Mouse (Mus musculus) limb, embryonic 14.5 days (tissue): Measurements from ENCODE around the gene Usp31. TPM values are rescaled to one million over a fixed set of nuclear protein-coding genes. Genes with fewer than 3 reads are reported as not detected.

Source experiments
- ATAC-seq: fragments of 200-750 bp; cut with Nextera tagmentation; 2 replicates; pipeline ENCODE4 v1.8.0; 2017; ENCODE audit warnings: low read depth, moderate number of reproducible peaks, moderate TSS enrichment; ENCODE audit not compliant: low FRiP score
- DNase-seq: peaks from one replicate; pipeline ENCODE4 v3.0.0-alpha.2; 2015; ENCODE audit warnings: low spot score
- H3K27ac ChIP-seq: fragments of 300-500 bp; sonication (generic); replicated peaks from 2 replicates; pipeline ENCODE4 v1.5.1; 2014; ENCODE audit warnings: low read depth, mild to moderate bottlenecking, low read length, moderate library complexity, mixed read lengths
- H3K27me3 ChIP-seq: fragments of 300-500 bp; sonication (generic); 2 replicates; pipeline ENCODE4 v1.6.1; 2014; ENCODE audit warnings: low read length, mixed read lengths; ENCODE audit not compliant: control insufficient read depth, insufficient read depth
- H3K36me3 ChIP-seq: fragments of 300-500 bp; sonication (generic); 2 replicates; pipeline ENCODE4 v1.6.1; 2014; ENCODE audit warnings: mild to moderate bottlenecking, low read length, moderate library complexity, mixed read lengths; ENCODE audit not compliant: control insufficient read depth, insufficient read depth
- H3K4me1 ChIP-seq: fragments of 300-500 bp; sonication (generic); 2 replicates; pipeline ENCODE4 v1.6.1; 2014; ENCODE audit warnings: antibody characterized with exemption, low read length, mixed read lengths; ENCODE audit not compliant: control insufficient read depth, insufficient read depth
- H3K4me2 ChIP-seq: fragments of 300-500 bp; sonication (generic); replicated peaks from 2 replicates; pipeline ENCODE4 v1.6.1; 2014; ENCODE audit warnings: low read depth, mild to moderate bottlenecking, low read length, moderate library complexity; ENCODE audit not compliant: severe bottlenecking
- H3K4me3 ChIP-seq: fragments of 300-500 bp; sonication (generic); replicated peaks from 2 replicates; pipeline ENCODE4 v1.5.1; 2014; ENCODE audit warnings: low read length
- H3K9ac ChIP-seq: fragments of 300-500 bp; sonication (generic); 2 replicates; pipeline ENCODE4 v1.6.1; 2014; ENCODE audit warnings: mild to moderate bottlenecking, low read depth, low read length, moderate library complexity; ENCODE audit not compliant: severe bottlenecking
- H3K9me3 ChIP-seq: fragments of 300-500 bp; sonication (generic); 2 replicates; pipeline ENCODE4 v1.6.1; 2016; ENCODE audit warnings: low read length; ENCODE audit not compliant: control insufficient read depth
- POLR2A ChIP-seq: fragments of 200-500 bp; IDR thresholded peaks from 2 replicates; pipeline ENCODE4 v1.8.0; 2012; ENCODE audit warnings: inconsistent platforms, mild to moderate bottlenecking, moderate library complexity, borderline replicate concordance; ENCODE audit not compliant: insufficient read depth, insufficient read length; ENCODE audit errors: extremely low read depth
- WGBS: fragments of 180-500 bp; shearing (Covaris S2); extraction: QIAGEN DNeasy Blood & Tissue Kit; methylation state at CpG from one replicate; pipeline ENCODE4 v1.1.7; 2014; 5-methylcytosine and 5-hydroxymethylcytosine counted together
- polyA plus RNA-seq, 2 experiments: library from polyadenylated mRNA; depleted of rRNA in 1 of 2; stranded (reverse) in 1 of 2; unstranded in 1 of 2; fragments of >200 nt; fragmentation: Nextera tagmentation in 1 of 2; extraction: Ambion mirVana in 1 of 2; gene quantifications; 2 replicates each; pipeline versions ENCODE4 v1.2.1 to v1.2.3; 2012 to 2014

The Usp31 gene
- polyA plus RNA-seq, 2 experiments = 3.7 to 6.4 TPM

DNA sequence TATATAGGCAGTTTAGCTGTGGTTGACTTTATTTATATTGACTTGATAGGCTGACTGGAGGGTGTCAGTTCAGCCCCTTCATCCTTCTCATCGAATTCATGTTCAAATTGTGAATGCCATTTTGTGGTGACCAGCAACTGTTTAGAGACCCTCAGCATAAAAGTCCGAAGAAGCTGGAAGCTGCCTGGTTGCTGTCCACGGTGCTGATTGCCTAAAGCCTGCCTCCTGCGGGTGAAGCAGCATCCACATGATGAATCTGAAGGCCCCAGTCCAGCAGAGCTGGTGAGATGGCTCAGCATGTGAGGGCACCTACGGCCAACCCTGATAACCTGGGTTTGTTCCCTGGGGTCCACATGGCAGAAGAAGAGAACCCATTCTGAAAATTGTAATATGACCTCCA lies 23.2 kb upstream of the Usp31 start:
- no peak overlapping the region for H3K4me2 ChIP-seq
- 21% methylated on average over 5 of the region's 5 CpGs for WGBS

DNA sequence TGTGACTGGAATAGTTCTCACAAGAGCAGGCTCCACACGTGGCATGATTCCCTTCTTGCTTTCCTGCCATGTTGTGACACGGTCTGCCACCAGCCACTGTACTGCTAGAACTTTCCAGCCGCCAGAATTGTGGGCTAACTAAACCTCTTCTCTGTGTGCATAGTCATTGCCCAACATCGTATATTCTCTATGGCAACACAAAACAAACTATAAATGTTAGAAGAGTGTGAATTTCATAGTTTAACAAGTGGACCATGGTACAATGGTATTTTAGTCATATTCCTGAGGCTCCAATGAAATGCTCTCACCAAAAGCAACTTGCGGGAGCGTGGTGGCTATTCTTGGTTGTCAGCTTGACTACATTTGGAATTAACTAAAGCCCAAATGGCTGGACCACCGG lies 10.0 kb upstream of the Usp31 start:
- Histone ChIP-seq H3K4me3 (no peak overlapping the region), H3K9me3 (no peaks in the 10 kb centered on the region), H3K36me3 (no peaks in the 10 kb centered on the region), H3K9ac (no peak overlapping the region), H3K4me2 (no peak overlapping the region), H3K27me3 (no peaks in the 10 kb centered on the region), H3K4me1 (no peaks in the 10 kb centered on the region), H3K27ac (no peak overlapping the region)
- DNase-seq = no peak
- WGBS = 71% methylated on average over 7 of the region's 7 CpGs
- no peak for TF ChIP-seq POLR2A
- no peak for ATAC-seq

More for the DNA sequence above, 23.2 kb upstream of the Usp31 start:
- Histone ChIP-seq H3K9me3 (no peaks in the 10 kb centered on the region), H3K36me3 (no peaks in the 10 kb centered on the region), H3K4me1 (no peaks in the 10 kb centered on the region), H3K27ac (no peak overlapping the region), H3K27me3 (peaks cover 20% of the 10 kb centered on the region), H3K9ac (no peak overlapping the region), H3K4me3 (no peak overlapping the region)
- ATAC-seq = no peak
- no peak for TF ChIP-seq POLR2A
- peak; percentile 72 for DNase-seq

DNA sequence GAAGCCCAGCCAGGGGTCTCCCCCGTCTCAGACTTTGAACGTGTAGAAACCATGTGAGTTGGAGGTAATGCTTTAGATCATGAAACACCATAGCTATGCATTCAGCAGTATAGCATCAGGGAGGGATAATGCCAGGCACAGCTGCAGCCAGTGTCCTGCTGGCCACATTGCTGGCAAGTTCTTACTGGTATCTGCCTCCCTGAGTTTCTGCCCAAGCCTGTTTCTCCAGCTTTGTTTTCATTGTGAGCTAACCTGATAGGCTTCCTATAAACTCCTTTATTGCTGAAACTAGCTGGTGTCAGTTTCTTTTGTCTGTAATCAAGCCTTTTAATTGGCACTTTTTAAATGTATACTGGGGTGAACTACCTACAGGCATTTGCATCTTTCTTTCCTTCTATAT lies 4.1 kb upstream of the Usp31 start:
- Histone ChIP-seq H3K4me1 (peaks cover 1% of the 10 kb centered on the region; the same call in 1 of the 2 replicates), H3K9ac (no peak overlapping the region), H3K27me3 (no peaks in the 10 kb centered on the region), H3K4me3 (no peak overlapping the region), H3K4me2 (no peak overlapping the region), H3K27ac (no peak overlapping the region), H3K9me3 (no peaks in the 10 kb centered on the region), H3K36me3 (no peaks in the 10 kb centered on the region)
- ATAC-seq = no peak
- DNase-seq = no peak
- no peak for TF ChIP-seq POLR2A
- WGBS = 29% methylated on average over 2 of the region's 2 CpGs

DNA sequence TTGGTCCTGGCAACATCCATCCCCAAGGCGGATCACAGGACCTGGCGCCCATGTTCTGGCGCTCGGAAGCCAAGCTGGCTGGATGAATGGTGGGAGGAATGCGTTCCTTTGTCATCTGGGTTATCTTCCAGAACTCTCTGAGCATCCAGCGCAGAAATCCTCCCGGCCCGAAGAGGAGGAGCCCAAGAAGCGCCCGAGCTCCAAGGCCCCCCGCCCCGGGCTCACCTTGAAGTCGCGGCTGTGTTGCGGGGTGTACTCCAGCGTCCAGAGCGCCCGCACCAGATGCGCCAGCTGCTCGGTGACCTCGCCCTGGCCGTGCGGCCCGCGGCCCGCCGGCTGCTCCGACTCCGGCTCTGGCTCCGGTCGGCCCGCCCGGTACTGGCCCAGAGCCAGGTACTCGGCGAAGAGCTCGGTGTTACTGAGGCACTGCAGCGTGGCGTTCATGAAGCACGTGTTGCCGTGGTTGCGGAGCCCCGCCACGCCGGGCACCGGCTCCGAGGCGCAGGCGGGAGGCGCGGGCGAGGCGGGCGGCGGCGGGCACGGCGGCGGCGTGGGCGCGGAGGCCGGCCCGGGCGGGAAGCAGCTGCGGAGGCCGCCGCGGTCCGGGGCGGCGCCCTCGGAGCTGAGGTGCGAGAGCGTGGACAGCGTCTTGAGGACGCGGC lies 511 bp downstream of the Usp31 start:
- Histone ChIP-seq H3K4me1 (peaks cover 10% of the 10 kb centered on the region), H3K9ac (peak overlapping the region; percentile 75), H3K4me2 (peak overlapping the region; percentile 96), H3K4me3 (peak overlapping the region; percentile 87), H3K27me3 (no peaks in the 10 kb centered on the region), H3K9me3 (no peaks in the 10 kb centered on the region), H3K27ac (no peak overlapping the region), H3K36me3 (0 out of 2 replicates have a peak, but pooled peaks cover 5% of the 10 kb centered on the region)
- WGBS = under 1% methylated on average over 39 of the region's 77 CpGs
- DNase-seq (peak; percentile 21), ATAC-seq (no peak; the same call in 1 of the 2 replicates)
- TF ChIP-seq POLR2A = no peak

DNA sequence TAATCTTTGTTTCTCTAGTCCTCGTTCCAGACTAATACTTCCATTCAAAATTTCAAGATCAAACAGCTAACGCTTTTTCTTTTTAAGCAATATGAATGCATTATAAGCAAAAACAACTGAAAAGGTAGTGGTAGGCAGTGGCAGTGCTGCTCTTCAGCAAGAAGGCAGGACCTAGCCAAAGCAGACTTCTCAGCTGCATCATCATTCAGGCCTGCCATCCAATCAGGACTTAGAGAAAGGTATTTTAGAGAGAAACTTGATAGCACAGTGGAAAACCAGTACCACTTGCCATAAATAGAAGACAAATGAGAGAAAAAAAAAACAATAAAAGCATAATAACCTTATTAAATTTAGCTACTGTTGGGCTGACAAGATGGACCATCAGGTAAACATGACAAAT lies 2.0 kb downstream of the Usp31 start:
- Histone ChIP-seq H3K9ac (no peak overlapping the region), H3K4me2 (0 out of 2 replicates have a peak overlapping the region, but pooled peaks have one; percentile 96), H3K27ac (no peak overlapping the region), H3K4me3 (no peak overlapping the region), H3K27me3 (no peaks in the 10 kb centered on the region), H3K9me3 (no peaks in the 10 kb centered on the region), H3K4me1 (peaks cover 10% of the 10 kb centered on the region), H3K36me3 (0 out of 2 replicates have a peak, but pooled peaks cover 5% of the 10 kb centered on the region)
- 85% methylated on average over 2 of the region's 2 CpGs for WGBS
- peak; percentile 26 for DNase-seq
- no peak for TF ChIP-seq POLR2A
- ATAC-seq = no peak

DNA sequence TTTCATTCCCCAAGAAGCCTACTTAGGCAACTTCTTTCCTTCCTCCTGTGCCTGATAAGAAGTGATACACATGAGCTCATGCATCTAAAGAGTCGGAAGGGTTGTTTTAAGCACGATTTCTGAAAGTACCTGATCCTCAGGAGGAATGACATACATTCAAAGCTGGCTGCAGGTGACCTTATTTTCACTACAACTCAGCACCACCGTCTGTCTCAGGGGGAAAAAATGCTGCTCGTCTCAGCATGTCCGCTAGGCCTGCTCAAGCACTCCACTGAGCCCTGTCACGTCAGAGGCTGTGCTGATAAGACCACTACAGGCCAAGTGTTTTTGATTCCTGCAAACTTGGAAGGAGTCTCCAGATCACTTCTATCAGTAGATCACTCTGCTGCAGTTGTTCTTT lies 5.1 kb downstream of the Usp31 start:
- DNase-seq (no peak), ATAC-seq (no peak)
- H3K9me3 ChIP-seq = no peaks in the 10 kb centered on the region
- H3K4me2 ChIP-seq = no peak overlapping the region
- 0 out of 2 replicates have a peak, but pooled peaks cover 5% of the 10 kb centered on the region for H3K36me3 ChIP-seq
- no peaks in the 10 kb centered on the region for H3K27me3 ChIP-seq
- H3K9ac ChIP-seq = no peak overlapping the region
- H3K27ac ChIP-seq = no peak overlapping the region
- H3K4me3 ChIP-seq = no peak overlapping the region
- peaks cover 10% of the 10 kb centered on the region for H3K4me1 ChIP-seq
- TF ChIP-seq POLR2A = no peak
- 60% methylated on average over 6 of the region's 6 CpGs for WGBS
